Mouse (Mus musculus): ENCODE measurements at regions not wholly inside any gene's neighbourhood (a gene's known extent, or its start where the extent isn't known, plus 50 kb on each side); places are given as distances from the start of the nearest gene placed in this dataset.

- no peak for DNase-seq (ENCODE audit: low read depth, low spot score)
- Histone ChIP-seq H3K27me3 (ENCODE audit: control insufficient read depth in 1 of 2, insufficient read depth in 2 of 2, low read length in 2 of 2) (no peaks in the 10 kb centered on the region), H3K36me3 (ENCODE audit: control insufficient read depth in 1 of 2, insufficient read depth in 2 of 2, low read length in 2 of 2) (no peaks in the 10 kb centered on the region), H3K9ac (ENCODE audit: control insufficient read depth, low read depth, low read length, poor library complexity, severe bottlenecking) (no peak overlapping the region), H3K4me3 (ENCODE audit: control insufficient read depth in 1 of 2, insufficient read depth in 1 of 2, low read depth in 2 of 2, low read length in 2 of 2) (no peak overlapping the region), H3K9me3 (replicated peaks; ENCODE audit: insufficient read depth, low read length) (no peaks in the 10 kb centered on the region), H3K27ac (ENCODE audit: control insufficient read depth, low read depth, low read length) (no peak overlapping the region), H3K4me1 (ENCODE audit: control insufficient read depth in 1 of 2, insufficient read depth in 2 of 2, low read length in 2 of 2) (no peaks in the 10 kb centered on the region), H3K79me2 (ENCODE audit: control insufficient read depth, insufficient read depth, low read length, poor library complexity) (no peaks in the 10 kb centered on the region)
- no peak for TF ChIP-seq EP300 (IDR thresholded peaks at IDR 0.05; ENCODE audit: low read depth in 1 of 2, low read length in 2 of 2)
- TF ChIP-seq TAL1 (IDR thresholded peaks at IDR 0.05; ENCODE audit: low read length): no peak
- TF ChIP-seq HCFC1 (IDR thresholded peaks at IDR 0.05; ENCODE audit: low read depth, low read length): no peak
- TF ChIP-seq BHLHE40 (IDR thresholded peaks at IDR 0.05; ENCODE audit: borderline replicate concordance, low read depth, low read length): no peak
- no peak for TF ChIP-seq RAD21 (IDR thresholded peaks at IDR 0.05; ENCODE audit: low read depth, low read length)
- no peak for TF ChIP-seq CTCF (IDR thresholded peaks at IDR 0.05 in 2 of 3, conservative IDR thresholded peaks at IDR 0.05 in 1 of 3; ENCODE audit: control insufficient read depth in 1 of 3, insufficient read depth in 1 of 3, low read depth in 2 of 3, low read length in 3 of 3, poor library complexity in 1 of 3, severe bottlenecking in 1 of 3)
- TF ChIP-seq SMC3 (IDR thresholded peaks at IDR 0.05; ENCODE audit: low read depth, low read length): no peak
- TF ChIP-seq ZC3H11A (IDR thresholded peaks at IDR 0.05; ENCODE audit: low read depth, low read length): no peak
- no peak for TF ChIP-seq MAFK (IDR thresholded peaks at IDR 0.05; ENCODE audit: borderline replicate concordance, low read depth, low read length)
These were observed 234.1 kb downstream of the Rybp start for GRCm38 (mm10) chr6:100052955-100053795.

DNA sequence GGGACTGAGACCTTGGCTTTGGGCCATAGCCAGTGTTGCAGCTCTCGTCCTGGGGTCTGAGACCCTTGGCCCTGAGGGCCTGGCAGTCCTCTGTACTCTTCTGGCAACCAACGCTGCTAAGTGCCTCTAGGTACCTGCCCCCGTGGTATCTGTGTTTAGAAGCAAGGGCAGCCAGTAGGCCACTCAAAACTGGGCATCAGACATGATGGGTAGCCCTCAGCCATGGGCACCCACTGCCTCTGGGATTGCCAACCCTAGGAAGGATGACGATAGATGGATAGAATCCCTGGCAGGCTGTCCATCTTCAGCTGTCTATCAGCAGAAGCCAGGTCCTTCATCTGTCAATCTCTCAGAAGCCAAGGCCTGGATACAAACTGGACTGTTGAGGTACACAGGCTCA is 234.9 kb downstream of the Rybp start:
- Histone ChIP-seq H3K27ac (ENCODE audit: control insufficient read depth, low read depth, low read length) (no peak overlapping the region), H3K4me1 (ENCODE audit: control insufficient read depth in 1 of 2, insufficient read depth in 2 of 2, low read length in 2 of 2) (peaks cover 0 to 2% of the 10 kb centered on the region in 2 experiments; a peak in 1 of 4 replicates), H3K9ac (ENCODE audit: control insufficient read depth, low read depth, low read length, poor library complexity, severe bottlenecking) (no peak overlapping the region), H3K79me2 (ENCODE audit: control insufficient read depth, insufficient read depth, low read length, poor library complexity) (no peaks in the 10 kb centered on the region), H3K27me3 (ENCODE audit: control insufficient read depth in 1 of 2, insufficient read depth in 2 of 2, low read length in 2 of 2) (no peaks in the 10 kb centered on the region), H3K36me3 (ENCODE audit: control insufficient read depth in 1 of 2, insufficient read depth in 2 of 2, low read length in 2 of 2) (peaks cover 0 to under 1% of the 10 kb centered on the region in 2 experiments; a peak in 1 of 4 replicates), H3K4me3 (ENCODE audit: control insufficient read depth in 1 of 2, insufficient read depth in 1 of 2, low read depth in 2 of 2, low read length in 2 of 2) (no peak overlapping the region), H3K9me3 (replicated peaks; ENCODE audit: insufficient read depth, low read length) (no peaks in the 10 kb centered on the region)
- TF ChIP-seq ELF1 (IDR thresholded peaks at IDR 0.05; ENCODE audit: low read depth, low read length): no peak
- no peak for TF ChIP-seq BHLHE40 (IDR thresholded peaks at IDR 0.05; ENCODE audit: borderline replicate concordance, low read depth, low read length)
- no peak for TF ChIP-seq ETS1 (IDR thresholded peaks at IDR 0.05; ENCODE audit: low read depth, low read length)
- TF ChIP-seq MYC (IDR thresholded peaks at IDR 0.05; ENCODE audit: low read depth, low read length): no peak
- no peak for DNase-seq (ENCODE audit: low read depth, low spot score)

DNA sequence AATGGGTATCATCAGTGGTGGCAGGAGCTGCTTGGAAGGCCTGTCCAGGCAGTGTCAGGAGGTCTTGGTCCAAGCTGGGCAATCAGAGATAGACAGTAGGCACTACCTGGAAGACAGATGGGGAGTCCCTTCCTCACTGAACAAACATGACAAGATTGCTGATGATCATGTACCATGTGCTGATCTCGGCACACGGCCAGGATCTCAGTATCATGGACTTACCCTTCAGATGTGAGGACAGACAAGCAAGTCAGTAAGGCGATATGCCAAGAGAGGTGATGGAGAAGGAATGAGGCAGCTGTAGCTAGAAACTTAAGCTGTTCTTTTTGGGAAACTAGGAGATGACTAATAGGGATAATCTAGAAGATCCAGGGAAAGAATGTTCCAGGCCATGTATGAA is 238.2 kb downstream of the Rybp start:
- Histone ChIP-seq H3K9ac (ENCODE audit: control insufficient read depth, low read depth, low read length, poor library complexity, severe bottlenecking) (no peak overlapping the region), H3K4me1 (ENCODE audit: control insufficient read depth in 1 of 2, insufficient read depth in 2 of 2, low read length in 2 of 2) (peaks cover 2 to 7% of the 10 kb centered on the region in 2 experiments; a peak in 3 of 4 replicates), H3K4me3 (ENCODE audit: control insufficient read depth in 1 of 2, insufficient read depth in 1 of 2, low read depth in 2 of 2, low read length in 2 of 2) (no peak overlapping the region), H3K27me3 (ENCODE audit: control insufficient read depth in 1 of 2, insufficient read depth in 2 of 2, low read length in 2 of 2) (no peaks in the 10 kb centered on the region), H3K9me3 (replicated peaks; ENCODE audit: insufficient read depth, low read length) (no peaks in the 10 kb centered on the region), H3K79me2 (ENCODE audit: control insufficient read depth, insufficient read depth, low read length, poor library complexity) (no peaks in the 10 kb centered on the region), H3K36me3 (ENCODE audit: control insufficient read depth in 1 of 2, insufficient read depth in 2 of 2, low read length in 2 of 2) (peaks cover 0 to 9% of the 10 kb centered on the region in 2 experiments; a peak in 2 of 4 replicates), H3K27ac (ENCODE audit: control insufficient read depth, low read depth, low read length) (no peak overlapping the region)
- TF ChIP-seq BHLHE40 (IDR thresholded peaks at IDR 0.05; ENCODE audit: borderline replicate concordance, low read depth, low read length) (no peak), MXI1 (IDR thresholded peaks at IDR 0.05; ENCODE audit: low read depth, low read length) (no peak), MYC (IDR thresholded peaks at IDR 0.05; ENCODE audit: low read depth, low read length) (no peak), NELFE (IDR thresholded peaks at IDR 0.05; ENCODE audit: low read depth, low read length) (no peak), SMC3 (IDR thresholded peaks at IDR 0.05; ENCODE audit: low read depth, low read length) (no peak), JUND (IDR thresholded peaks at IDR 0.05; ENCODE audit: low read depth, low read length) (no peak), RAD21 (IDR thresholded peaks at IDR 0.05; ENCODE audit: low read depth, low read length) (no peak), CTCF (IDR thresholded peaks at IDR 0.05 in 2 of 3, conservative IDR thresholded peaks at IDR 0.05 in 1 of 3; ENCODE audit: control insufficient read depth in 1 of 3, insufficient read depth in 1 of 3, low read depth in 2 of 3, low read length in 3 of 3, poor library complexity in 1 of 3, severe bottlenecking in 1 of 3) (no peak), POLR2AphosphoS2 (IDR thresholded peaks at IDR 0.05; ENCODE audit: low read length) (no peak), ZNF384 (IDR thresholded peaks at IDR 0.05; ENCODE audit: low read depth, low read length) (no peak), MEF2A (IDR thresholded peaks at IDR 0.05; ENCODE audit: extremely low read depth, insufficient replicate concordance, low read depth, low read length, poor library complexity, severe bottlenecking) (no peak), EP300 (IDR thresholded peaks at IDR 0.05; ENCODE audit: low read depth in 1 of 2, low read length in 2 of 2) (no peak), MAFK (IDR thresholded peaks at IDR 0.05; ENCODE audit: borderline replicate concordance, low read depth, low read length) (no peak), TBP (IDR thresholded peaks at IDR 0.05; ENCODE audit: low read depth, low read length) (no peak), ELF1 (IDR thresholded peaks at IDR 0.05; ENCODE audit: low read depth, low read length) (no peak), ZMIZ1 (IDR thresholded peaks at IDR 0.05; ENCODE audit: low read depth, low read length) (no peak), HCFC1 (IDR thresholded peaks at IDR 0.05; ENCODE audit: low read depth, low read length) (no peak), MYB (IDR thresholded peaks at IDR 0.05; ENCODE audit: low read depth, low read length) (no peak)
- no peak for DNase-seq (ENCODE audit: low read depth, low spot score)

Data from MEL (cell line).